Mouse (Mus musculus) heart, embryonic 16.5 days (tissue): ENCODE results near the gene Smad5. TPM values are rescaled to one million over a fixed set of nuclear protein-coding genes. Genes with fewer than 3 reads are reported as not detected.
A peak's percentile ranks its signal among the peaks of the same experiment; 100 is the strongest.

ENCODE experiments used
- ATAC-seq: fragments of 200-750 bp; cut with Nextera tagmentation; replicated peaks from 2 replicates; pipeline ENCODE4 v1.8.0; 2017; ENCODE audit warnings: moderate number of reproducible peaks; ENCODE audit not compliant: insufficient read depth, low FRiP score; ENCODE audit errors: extremely low read depth
- H3K27ac ChIP-seq: fragments of 300-500 bp; sonication (generic); 2 replicates; pipeline ENCODE4 v1.5.1; 2014; ENCODE audit warnings: mild to moderate bottlenecking, low read length, control low read depth, moderate library complexity
- H3K27me3 ChIP-seq: fragments of 300-500 bp; sonication (generic); 2 replicates; pipeline ENCODE4 v1.6.1; 2014; ENCODE audit warnings: low read length, mixed read lengths; ENCODE audit not compliant: control insufficient read depth, insufficient read depth
- H3K36me3 ChIP-seq: fragments of 300-500 bp; sonication (generic); 2 replicates; pipeline ENCODE4 v1.6.1; 2014; ENCODE audit not compliant: control insufficient read depth, insufficient read depth
- H3K4me1 ChIP-seq: fragments of 300-500 bp; sonication (generic); 2 replicates; pipeline ENCODE4 v1.6.1; 2014; ENCODE audit warnings: low read length, mixed read lengths; ENCODE audit not compliant: control insufficient read depth, insufficient read depth
- H3K4me2 ChIP-seq: fragments of 300-500 bp; sonication (generic); 2 replicates; pipeline ENCODE4 v1.6.1; 2014; ENCODE audit warnings: low read depth, mild to moderate bottlenecking, control low read depth, low read length
- H3K4me3 ChIP-seq: fragments of 300-500 bp; sonication (generic); 2 replicates; pipeline ENCODE4 v1.5.1; 2014; ENCODE audit warnings: mild to moderate bottlenecking, control low read depth, low read length
- H3K9ac ChIP-seq: fragments of 300-500 bp; sonication (generic); 2 replicates; pipeline ENCODE4 v1.6.1; 2014; ENCODE audit warnings: low read length, control low read depth
- H3K9me3 ChIP-seq: fragments of 300-500 bp; sonication (generic); replicated peaks from 2 replicates; pipeline ENCODE4 v1.6.1; 2016; ENCODE audit warnings: low read length; ENCODE audit not compliant: control insufficient read depth
- WGBS: fragments of 180-500 bp; shearing (Covaris S2); extraction: QIAGEN DNeasy Blood & Tissue Kit; methylation state at CpG from one replicate; pipeline ENCODE4 v1.1.7; 2014; 5-methylcytosine and 5-hydroxymethylcytosine counted together
- polyA plus RNA-seq: library from polyadenylated mRNA; unstranded; fragments of >200 nt; fragmentation: Nextera tagmentation; extraction: Ambion mirVana; gene quantifications from 2 replicates; pipeline ENCODE4 v1.2.1, GENCODE M21; 2015

Smad5 gene
- polyA plus RNA-seq, 1 experiment from 2014 or later: 16.7 TPM

GRCm38 (mm10) chr13:56678188-56678787, 24.5 kb upstream of the Smad5 start:
- 22% methylated on average over 10 of the region's 10 CpGs for WGBS
- H3K9me3 ChIP-seq: no peaks in the 10 kb centered on the region
- H3K4me2 ChIP-seq: peak overlapping the region; percentile 3; the same call in 1 of the 2 replicates
- H3K9ac ChIP-seq: no peak overlapping the region
- H3K4me3 ChIP-seq: no peak overlapping the region
- peak overlapping the region; percentile 74 for H3K27ac ChIP-seq
- H3K4me1 ChIP-seq: peaks cover 19% of the 10 kb centered on the region
- ATAC-seq: peak; percentile 85
- 0 out of 2 replicates have a peak, but pooled peaks cover 2% of the 10 kb centered on the region for H3K27me3 ChIP-seq
- H3K36me3 ChIP-seq: no peaks in the 10 kb centered on the region

GRCm38 (mm10) chr13:56678826-56679504, 23.8 kb upstream of the Smad5 start:
- ATAC-seq: peak; percentile 43; the same call in 1 of the 2 replicates
- 43% methylated on average over 10 of the region's 10 CpGs for WGBS
- 0 out of 2 replicates have a peak overlapping the region, but pooled peaks have one; percentile 3 for H3K4me2 ChIP-seq

GRCm38 (mm10) chr13:56681924-56682323, 20.9 kb upstream of the Smad5 start:
- Histone ChIP-seq H3K4me3 (no peak overlapping the region), H3K27me3 (no peaks in the 10 kb centered on the region), H3K27ac (no peak overlapping the region), H3K36me3 (no peaks in the 10 kb centered on the region), H3K4me2 (no peak overlapping the region), H3K4me1 (peaks cover 19% of the 10 kb centered on the region), H3K9ac (no peak overlapping the region), H3K9me3 (no peaks in the 10 kb centered on the region)
- ATAC-seq: no peak
- WGBS: 65% methylated on average over 4 of the region's 4 CpGs

More at GRCm38 (mm10) chr13:56678826-56679504, 23.8 kb upstream of the Smad5 start:
- Histone ChIP-seq H3K27ac (peak overlapping the region; percentile 74), H3K9me3 (no peaks in the 10 kb centered on the region), H3K36me3 (no peaks in the 10 kb centered on the region), H3K9ac (no peak overlapping the region), H3K4me3 (no peak overlapping the region), H3K4me1 (peaks cover 19% of the 10 kb centered on the region), H3K27me3 (0 out of 2 replicates have a peak, but pooled peaks cover under 1% of the 10 kb centered on the region)

- no peak overlapping the region for H3K9ac ChIP-seq
Measured at GRCm38 (mm10) chr13:56682326-56682725, 20.5 kb upstream of the Smad5 start.

GRCm38 (mm10) chr13:56683306-56683705, 19.5 kb upstream of the Smad5 start:
- no peak overlapping the region for H3K27ac ChIP-seq
- H3K4me2 ChIP-seq: no peak overlapping the region
- 76% methylated on average over 7 of the region's 7 CpGs for WGBS
- no peak overlapping the region for H3K9ac ChIP-seq
- ATAC-seq: no peak
- H3K4me1 ChIP-seq: peaks cover 11% of the 10 kb centered on the region
- no peaks in the 10 kb centered on the region for H3K27me3 ChIP-seq
- no peaks in the 10 kb centered on the region for H3K36me3 ChIP-seq
- H3K9me3 ChIP-seq: no peaks in the 10 kb centered on the region
- no peak overlapping the region for H3K4me3 ChIP-seq

More at GRCm38 (mm10) chr13:56682326-56682725, 20.5 kb upstream of the Smad5 start:
- Histone ChIP-seq H3K27ac (0 out of 2 replicates have a peak overlapping the region, but pooled peaks have one; percentile 37), H3K9me3 (no peaks in the 10 kb centered on the region), H3K4me1 (peaks cover 19% of the 10 kb centered on the region), H3K27me3 (no peaks in the 10 kb centered on the region), H3K4me3 (no peak overlapping the region), H3K36me3 (no peaks in the 10 kb centered on the region), H3K4me2 (no peak overlapping the region)
- peak; percentile 21 for ATAC-seq
- whole genome bisulfite sequencing: 72% methylated on average over 17 of the region's 17 CpGs

GRCm38 (mm10) chr13:56692011-56692410, 10.8 kb upstream of the Smad5 start:
- Histone ChIP-seq H3K9me3 (no peaks in the 10 kb centered on the region), H3K27me3 (no peaks in the 10 kb centered on the region), H3K4me1 (no peaks in the 10 kb centered on the region), H3K9ac (no peak overlapping the region), H3K4me3 (no peak overlapping the region), H3K36me3 (no peaks in the 10 kb centered on the region), H3K4me2 (no peak overlapping the region), H3K27ac (no peak overlapping the region)
- ATAC-seq: no peak
- 43% methylated on average over 7 of the region's 7 CpGs for WGBS

GRCm38 (mm10) chr13:56692644-56693043, 10.2 kb upstream of the Smad5 start:
- WGBS: 84% methylated on average over 6 of the region's 6 CpGs
- peaks cover 2% of the 10 kb centered on the region; the same call in 1 of the 2 replicates for H3K4me1 ChIP-seq
- H3K36me3 ChIP-seq: no peaks in the 10 kb centered on the region
- H3K9me3 ChIP-seq: no peaks in the 10 kb centered on the region
- H3K27ac ChIP-seq: no peak overlapping the region
- H3K4me3 ChIP-seq: no peak overlapping the region
- no peak for ATAC-seq
- H3K4me2 ChIP-seq: no peak overlapping the region
- H3K27me3 ChIP-seq: no peaks in the 10 kb centered on the region
- no peak overlapping the region for H3K9ac ChIP-seq

GRCm38 (mm10) chr13:56695701-56696100, 7.1 kb upstream of the Smad5 start:
- peaks cover 12% of the 10 kb centered on the region for H3K4me1 ChIP-seq
- ATAC-seq: no peak
- H3K9ac ChIP-seq: no peak overlapping the region
- WGBS: 88% methylated on average over 5 of the region's 5 CpGs
- H3K27ac ChIP-seq: no peak overlapping the region
- no peaks in the 10 kb centered on the region; the same call in 1 of the 2 replicates for H3K9me3 ChIP-seq
- H3K4me3 ChIP-seq: no peak overlapping the region
- no peaks in the 10 kb centered on the region for H3K36me3 ChIP-seq
- H3K4me2 ChIP-seq: no peak overlapping the region
- H3K27me3 ChIP-seq: no peaks in the 10 kb centered on the region

- H3K9me3 ChIP-seq: no peaks in the 10 kb centered on the region; the same call in 1 of the 2 replicates
- 77% methylated on average over 5 of the region's 5 CpGs for WGBS
Measured at GRCm38 (mm10) chr13:56696699-56697098, 6.1 kb upstream of the Smad5 start.

More at GRCm38 (mm10) chr13:56696699-56697098, 6.1 kb upstream of the Smad5 start:
- H3K4me3 ChIP-seq: no peak overlapping the region
- no peak overlapping the region for H3K4me2 ChIP-seq
- ATAC-seq: no peak
- H3K27ac ChIP-seq: no peak overlapping the region
- H3K9ac ChIP-seq: no peak overlapping the region
- H3K36me3 ChIP-seq: no peaks in the 10 kb centered on the region
- H3K27me3 ChIP-seq: no peaks in the 10 kb centered on the region
- peaks cover 14% of the 10 kb centered on the region for H3K4me1 ChIP-seq
